Mouse (Mus musculus): ENCODE measurements at regions not wholly inside any gene's neighbourhood (a gene's known extent, or its start where the extent isn't known, plus 50 kb on each side); places are given as distances from the start of the nearest gene placed in this dataset.

DNA sequence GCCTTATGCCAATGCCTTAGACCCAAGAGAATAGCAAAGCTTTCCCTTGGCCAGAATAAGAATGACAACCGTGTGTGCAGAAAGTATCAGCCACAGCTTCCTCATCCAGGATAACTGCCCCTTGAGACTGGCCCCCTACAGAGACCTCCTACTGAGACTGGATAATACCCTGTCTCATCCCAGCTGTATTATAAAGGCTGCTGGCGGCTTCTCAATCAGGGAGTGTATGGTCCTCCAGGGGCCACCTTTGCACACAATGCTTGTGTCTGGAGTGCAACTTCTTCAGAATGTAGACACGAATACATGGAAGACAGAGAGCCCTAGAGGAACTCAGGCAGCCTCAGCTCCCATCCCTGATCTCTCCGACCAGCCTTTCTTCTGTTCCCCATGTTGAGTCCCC is 77.3 kb upstream of the Fam189a1 start:
- TF ChIP-seq POLR2A (IDR thresholded peaks at IDR 0.05; ENCODE audit: insufficient read length, low read depth) (no peak), POLR2AphosphoS2 (IDR thresholded peaks at IDR 0.05; ENCODE audit: insufficient read length, low read depth) (no peak), CEBPB (IDR thresholded peaks at IDR 0.05; ENCODE audit: insufficient read depth, poor library complexity, severe bottlenecking) (no peak), MAX (IDR thresholded peaks at IDR 0.05; ENCODE audit: low read depth) (no peak), USF1 (IDR thresholded peaks at IDR 0.05; ENCODE audit: low read depth) (no peak), MYOG (IDR thresholded peaks at IDR 0.05; ENCODE audit: control insufficient read depth in 1 of 3, insufficient read depth in 1 of 3, insufficient read length in 2 of 3, low read depth in 2 of 3) (no peak), TCF12 (IDR thresholded peaks at IDR 0.05; ENCODE audit: insufficient read depth, poor library complexity, severe bottlenecking) (no peak), E2F4 (IDR thresholded peaks at IDR 0.05; ENCODE audit: insufficient read depth) (no peak), REST (IDR thresholded peaks at IDR 0.05; ENCODE audit: insufficient read depth, insufficient read length) (no peak)

Measured in myocyte (in vitro differentiated cells).